In the genomic region with DNA sequence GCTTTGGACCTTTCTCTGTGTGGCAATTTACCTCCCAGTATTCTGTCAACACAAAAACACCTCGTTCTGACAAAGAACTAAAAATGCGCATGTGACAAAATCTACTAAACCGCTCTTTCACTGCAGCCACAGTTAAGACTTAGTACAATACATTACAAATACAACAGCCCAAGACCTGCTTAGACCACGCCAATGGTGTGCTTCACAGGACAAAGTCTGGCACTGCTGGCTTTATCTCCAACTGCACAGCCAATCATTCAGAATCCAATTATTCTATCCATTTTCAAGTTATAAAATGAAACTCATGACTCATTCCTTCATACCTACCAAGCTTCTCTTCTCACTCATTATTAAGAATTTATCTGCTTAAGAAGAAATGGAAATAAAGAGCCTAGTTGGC, we compare ENCODE assay signal across 22 mouse cellular contexts.
DNase-seq lines count a peak whose midpoint lies in the region; ATAC-seq and TF ChIP-seq lines count a peak whose summit lies in the region.
"Had no signal": no experiment of that assay in that cellular context is flagged by ENCODE, and none has a peak within 500 bp of the region (broad histone marks: within the 10 kb centered on the region; RNA-seq: fewer than 3 reads in every experiment).

No protein-coding gene starts in this region.

- no peak for TF ChIP-seq CTCF in layer of hippocampus, adult 2 months (conservative IDR thresholded peaks at IDR 0.05)
- TF ChIP-seq CTCF in intestine, postnatal 0 days (IDR thresholded peaks at IDR 0.05; ENCODE audit: low read depth) = no peak

- no peak overlapping the region for H3K4me2 ChIP-seq in heart, embryonic 11.5 days
- H3K4me2 ChIP-seq in neural tube, embryonic 15.5 days = no peak overlapping the region
- no peak overlapping the region for H3K4me2 ChIP-seq in intestine, postnatal 0 days (replicated peaks; ENCODE audit: low read depth)
- H3K4me2 ChIP-seq: embryonic facial prominence, embryonic 13.5 days; embryonic facial prominence, embryonic 15.5 days; forebrain, embryonic 12.5 days had no signal

- ATAC-seq in heart, embryonic 11.5 days (replicated peaks; ENCODE audit: insufficient number of reproducible peaks, low FRiP score, low TSS enrichment) = no peak
- no peak for ATAC-seq in neural tube, embryonic 15.5 days (ENCODE audit: low FRiP score)
- peak; percentile 50 for ATAC-seq in intestine, postnatal 0 days
- ATAC-seq: CD4-positive, CD25-positive, alpha-beta regulatory T cell, adult 4 months; forebrain, embryonic 14.5 days had no signal

- no peaks in the 10 kb centered on the region for H3K9me3 ChIP-seq in heart, embryonic 11.5 days (replicated peaks; ENCODE audit: control insufficient read depth, low read length)
- H3K9me3 ChIP-seq in neural tube, embryonic 15.5 days (replicated peaks) = no peaks in the 10 kb centered on the region
- H3K9me3 ChIP-seq in intestine, postnatal 0 days (ENCODE audit: control insufficient read depth) = no peaks in the 10 kb centered on the region
- H3K9me3 ChIP-seq: embryonic facial prominence, embryonic 13.5 days; embryonic facial prominence, embryonic 15.5 days; forebrain, embryonic 10.5 days; forebrain, embryonic 12.5 days; G1E had no signal

- peak; percentile 19 for DNase-seq in heart, adult 11 months
- no peak for DNase-seq in layer of hippocampus, adult 2 months (ENCODE audit: low spot score in 2 of 2)
- no peak for DNase-seq in layer of hippocampus, postnatal 14 days (ENCODE audit: low spot score in 2 of 2)
- DNase-seq in neural tube, embryonic 10.5 days (ENCODE audit: extremely low spot score, low spot score) = peak; percentile 4
- no peak for DNase-seq in ovary, adult 18-20 months (ENCODE audit: low spot score)
- DNase-seq: B cell, adult 2 months; cerebellum, adult 11 months; cerebellum, adult 8-10 months; cerebellum, adult 9-11 months; cerebellum, postnatal 36 days; embryo, embryonic 11 days had no signal

- no peak overlapping the region for H3K4me3 ChIP-seq in heart, embryonic 11.5 days (ENCODE audit: low read depth, low read length)
- H3K4me3 ChIP-seq in layer of hippocampus, adult 2 months = no peak overlapping the region
- no peak overlapping the region for H3K4me3 ChIP-seq in neural tube, embryonic 15.5 days (replicated peaks)
- no peak overlapping the region for H3K4me3 ChIP-seq in intestine, postnatal 0 days (ENCODE audit: low read depth, low read length)
- H3K4me3 ChIP-seq: embryonic facial prominence, embryonic 13.5 days; embryonic facial prominence, embryonic 15.5 days; erythroblast, embryonic 14.5 days; forebrain, embryonic 10.5 days; forebrain, embryonic 12.5 days had no signal

- 86% methylated on average over 4 of the region's 4 CpGs for WGBS in heart, embryonic 11.5 days (ENCODE audit: insufficient replicate concordance)
- WGBS in neural tube, embryonic 15.5 days = 86% methylated on average over 4 of the region's 4 CpGs
- WGBS in intestine, postnatal 0 days = 64% methylated on average over 4 of the region's 4 CpGs

- no peak overlapping the region for H3K9ac ChIP-seq in heart, embryonic 11.5 days (ENCODE audit: low read depth, low read length)
- no peak overlapping the region for H3K9ac ChIP-seq in neural tube, embryonic 15.5 days (replicated peaks)
- H3K9ac ChIP-seq in intestine, postnatal 0 days (ENCODE audit: low read depth, low read length) = no peak overlapping the region
- H3K9ac ChIP-seq: embryonic facial prominence, embryonic 13.5 days; embryonic facial prominence, embryonic 15.5 days; forebrain, embryonic 12.5 days had no signal

- H3K4me1 ChIP-seq in heart, embryonic 11.5 days (ENCODE audit: control insufficient read depth, insufficient read depth, low read length) = peaks cover 32% of the 10 kb centered on the region
- peaks cover 23% of the 10 kb centered on the region for H3K4me1 ChIP-seq in neural tube, embryonic 15.5 days
- peaks cover 4% of the 10 kb centered on the region for H3K4me1 ChIP-seq in intestine, postnatal 0 days (replicated peaks; ENCODE audit: control insufficient read depth, insufficient read depth, low read length)

- H3K27me3 ChIP-seq in heart, embryonic 11.5 days (ENCODE audit: control insufficient read depth, insufficient read depth, low read length) = no peaks in the 10 kb centered on the region
- no peaks in the 10 kb centered on the region for H3K27me3 ChIP-seq in neural tube, embryonic 15.5 days (replicated peaks)
- H3K27me3 ChIP-seq in intestine, postnatal 0 days (replicated peaks; ENCODE audit: control insufficient read depth, insufficient read depth, low read length) = no peaks in the 10 kb centered on the region
- H3K27me3 ChIP-seq: embryonic facial prominence, embryonic 13.5 days; embryonic facial prominence, embryonic 15.5 days; forebrain, embryonic 12.5 days had no signal

- no peaks in the 10 kb centered on the region for H3K36me3 ChIP-seq in heart, embryonic 11.5 days (ENCODE audit: control insufficient read depth, insufficient read depth, low read length)
- H3K36me3 ChIP-seq in neural tube, embryonic 15.5 days = no peaks in the 10 kb centered on the region
- no peaks in the 10 kb centered on the region for H3K36me3 ChIP-seq in intestine, postnatal 0 days (ENCODE audit: control insufficient read depth, insufficient read depth)
- H3K36me3 ChIP-seq: embryonic facial prominence, embryonic 13.5 days; embryonic facial prominence, embryonic 15.5 days; forebrain, embryonic 10.5 days; forebrain, embryonic 12.5 days had no signal

- H3K27ac ChIP-seq in heart, embryonic 11.5 days (ENCODE audit: low read depth, low read length) = no peak overlapping the region
- 0 out of 2 replicates have a peak overlapping the region, but pooled peaks have one; percentile 0 for H3K27ac ChIP-seq in layer of hippocampus, adult 2 months
- H3K27ac ChIP-seq in neural tube, embryonic 15.5 days (replicated peaks) = no peak overlapping the region
- H3K27ac ChIP-seq in intestine, postnatal 0 days (ENCODE audit: low read depth, low read length) = no peak overlapping the region
- H3K27ac ChIP-seq: embryonic facial prominence, embryonic 13.5 days; embryonic facial prominence, embryonic 15.5 days; forebrain, embryonic 10.5 days; forebrain, embryonic 12.5 days had no signal

Comparison
In these comparisons a context has a peak if more than half of its experiments do, and no peak if none do; other contexts are left out.
1. DNase-seq: peak in heart, adult 11 months (single experiment) and neural tube, embryonic 10.5 days (single experiment); none in layer of hippocampus, adult 2 months (0 of 2), layer of hippocampus, postnatal 14 days (0 of 2) and ovary, adult 18-20 months (single experiment).